Mouse (Mus musculus) heart, adult 2 months (tissue): ENCODE measurements around the gene Cspg4.

Source experiments
- CTCF ChIP-seq: fragments of 200-600 bp; IDR thresholded peaks from 2 replicates; pipeline ENCODE4 v1.8.1; 2022; ENCODE audit warnings: antibody characterized with exemption, mild to moderate bottlenecking, moderate library complexity
- EP300 ChIP-seq: fragments of 200-500 bp; IDR thresholded peaks from 2 replicates; pipeline ENCODE4 v1.6.1; 2011; ENCODE audit warnings: low read depth, low read length, control low read depth; ENCODE audit not compliant: insufficient read depth
- POLR2A ChIP-seq: fragments of 200-500 bp; IDR thresholded peaks from 2 replicates; pipeline ENCODE4 v1.6.1; 2011; ENCODE audit warnings: mild to moderate bottlenecking, low read depth, low read length, control low read depth; ENCODE audit not compliant: insufficient read depth

DNA sequence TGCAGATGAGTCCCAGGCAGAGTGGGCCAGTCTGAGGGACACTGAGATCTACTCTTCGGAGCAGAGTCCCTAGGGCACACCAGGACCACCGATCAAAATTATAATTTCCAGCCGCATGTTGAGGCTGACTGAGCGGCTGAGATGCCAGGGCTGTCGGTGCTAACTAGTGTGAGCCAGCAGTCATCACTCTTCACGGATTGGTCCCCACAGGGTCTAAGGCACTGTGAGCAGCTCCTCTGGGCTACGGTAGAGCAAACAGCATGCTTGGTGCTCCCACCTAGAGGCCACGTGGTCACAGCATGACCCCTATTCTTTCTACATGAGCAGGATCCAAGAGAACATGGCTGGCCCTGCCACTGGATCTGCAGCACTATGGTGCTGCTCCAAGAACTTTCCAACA lies 28.5 kb downstream of the Cspg4 start:
- no peak for TF ChIP-seq EP300
- no peak for TF ChIP-seq POLR2A
- no peak for TF ChIP-seq CTCF
